Mouse (Mus musculus) liver, embryonic 14.5 days (tissue): ENCODE data around the gene Col23a1.

Experiments
- CTCF ChIP-seq: IDR thresholded peaks from 2 replicates; pipeline ENCODE4 v1.5.1; 2016; ENCODE audit warnings: antibody characterized with exemption, low read depth, control low read depth
- EP300 ChIP-seq: IDR thresholded peaks from 2 replicates; pipeline ENCODE4 v1.6.1; 2016; ENCODE audit warnings: antibody characterized with exemption, low read depth

GRCm38 (mm10) chr11:51453742-51454141 is 164.0 kb downstream of the Col23a1 start:
- TF ChIP-seq CTCF (no peak), EP300 (no peak)
